11 mouse cellular contexts compared by ENCODE assay signal in the genomic region with DNA sequence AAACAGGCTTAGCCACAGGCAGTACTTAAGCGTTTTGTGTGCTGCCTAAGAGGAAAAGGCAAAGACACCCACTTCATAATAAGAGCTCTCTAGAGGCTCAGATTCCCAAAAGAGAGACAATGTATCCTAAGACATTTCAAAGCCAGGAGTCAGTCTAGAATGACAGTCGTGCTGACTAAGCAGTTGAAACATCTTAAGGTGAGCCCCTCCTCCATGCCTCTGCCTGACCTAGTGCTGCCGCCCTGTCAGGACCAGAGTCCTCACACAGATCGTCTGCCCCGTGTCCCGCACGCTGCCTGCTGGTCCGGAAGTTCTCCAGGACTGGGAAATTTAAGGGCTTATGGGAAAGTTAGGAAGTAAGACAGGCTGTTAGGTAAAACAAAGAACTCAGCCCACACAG. TPM values are rescaled to one million over a fixed set of nuclear protein-coding genes. Genes with fewer than 3 reads are reported as not detected.
DNase-seq lines count a peak whose midpoint lies in the region; ATAC-seq lines count a peak whose summit lies in the region.
"Had no signal": no experiment of that assay in that cellular context is flagged by ENCODE, and none has a peak within 500 bp of the region (broad histone marks: within the 10 kb centered on the region; RNA-seq: fewer than 3 reads in every experiment).

No protein-coding gene starts in this region.

- no peaks in the 10 kb centered on the region; the same call in none of the 2 replicates for H3K4me1 ChIP-seq in hindbrain, embryonic 14.5 days (replicated peaks; ENCODE audit: control insufficient read depth, insufficient read depth, low read length)
- H3K4me1 ChIP-seq in hindbrain, embryonic 12.5 days = peaks cover 28% of the 10 kb centered on the region
- peaks cover 28% of the 10 kb centered on the region for H3K4me1 ChIP-seq in embryonic facial prominence, embryonic 12.5 days
- H3K4me1 ChIP-seq in midbrain, embryonic 15.5 days = peaks cover 38% of the 10 kb centered on the region
- H3K4me1 ChIP-seq: megakaryocyte, embryonic 14.5 days had no signal

- no peak for ATAC-seq in hindbrain, embryonic 14.5 days (ENCODE audit: low FRiP score)
- ATAC-seq in hindbrain, embryonic 12.5 days (ENCODE audit: low FRiP score) = no peak
- ATAC-seq in embryonic facial prominence, embryonic 12.5 days (ENCODE audit: insufficient number of reproducible peaks, insufficient read depth, low FRiP score, low TSS enrichment) = no peak
- no peak for ATAC-seq in midbrain, embryonic 15.5 days (replicated peaks)
- ATAC-seq in erythroblast, adult 5-6 weeks (replicated peaks; ENCODE audit: low FRiP score, poor library complexity, severe bottlenecking) = no peak

- H3K36me3 ChIP-seq in hindbrain, embryonic 14.5 days (replicated peaks; ENCODE audit: control insufficient read depth, insufficient read depth) = no peaks in the 10 kb centered on the region
- no peaks in the 10 kb centered on the region for H3K36me3 ChIP-seq in hindbrain, embryonic 12.5 days
- no peaks in the 10 kb centered on the region for H3K36me3 ChIP-seq in embryonic facial prominence, embryonic 12.5 days
- H3K36me3 ChIP-seq in midbrain, embryonic 15.5 days (replicated peaks) = no peaks in the 10 kb centered on the region

- DNase-seq in hindbrain, embryonic 14.5 days (ENCODE audit: low spot score) = no peak
- DNase-seq in MN1 (ENCODE audit: low spot score) = peak; percentile 52
- no peak for DNase-seq in spleen, adult 12 weeks (ENCODE audit: low spot score)
- no peak for DNase-seq in cerebellum, adult 11-12 months
- DNase-seq: heart, postnatal 14 days; thymus, postnatal 14 days had no signal

- no peak overlapping the region for H3K27ac ChIP-seq in hindbrain, embryonic 14.5 days
- no peak overlapping the region for H3K27ac ChIP-seq in hindbrain, embryonic 12.5 days
- H3K27ac ChIP-seq in embryonic facial prominence, embryonic 12.5 days = peak overlapping the region; percentile 76
- peak overlapping the region; percentile 22; the same call in 1 of the 2 replicates for H3K27ac ChIP-seq in midbrain, embryonic 15.5 days

- 0 out of 2 replicates have a peak, but pooled peaks cover 4% of the 10 kb centered on the region for H3K27me3 ChIP-seq in hindbrain, embryonic 14.5 days (ENCODE audit: control insufficient read depth, insufficient read depth, low read length)
- peaks cover 12% of the 10 kb centered on the region for H3K27me3 ChIP-seq in hindbrain, embryonic 12.5 days
- peaks cover 5% of the 10 kb centered on the region for H3K27me3 ChIP-seq in embryonic facial prominence, embryonic 12.5 days
- no peaks in the 10 kb centered on the region for H3K27me3 ChIP-seq in midbrain, embryonic 15.5 days (replicated peaks)

- no peaks in the 10 kb centered on the region for H3K9me3 ChIP-seq in hindbrain, embryonic 14.5 days (ENCODE audit: control insufficient read depth, low read length)
- H3K9me3 ChIP-seq in hindbrain, embryonic 12.5 days (replicated peaks) = no peaks in the 10 kb centered on the region
- no peaks in the 10 kb centered on the region for H3K9me3 ChIP-seq in embryonic facial prominence, embryonic 12.5 days
- no peaks in the 10 kb centered on the region for H3K9me3 ChIP-seq in midbrain, embryonic 15.5 days
- H3K9me3 ChIP-seq: megakaryocyte, embryonic 14.5 days had no signal

- no peak overlapping the region for H3K4me3 ChIP-seq in hindbrain, embryonic 14.5 days (replicated peaks; ENCODE audit: low read length)
- no peak overlapping the region for H3K4me3 ChIP-seq in hindbrain, embryonic 12.5 days
- H3K4me3 ChIP-seq in embryonic facial prominence, embryonic 12.5 days = no peak overlapping the region
- H3K4me3 ChIP-seq in midbrain, embryonic 15.5 days = no peak overlapping the region
- H3K4me3 ChIP-seq: megakaryocyte, embryonic 14.5 days had no signal

- 0 out of 2 replicates have a peak overlapping the region, but pooled peaks have one; percentile 11 for H3K4me2 ChIP-seq in hindbrain, embryonic 14.5 days (replicated peaks)
- H3K4me2 ChIP-seq in hindbrain, embryonic 12.5 days (replicated peaks) = no peak overlapping the region
- peak overlapping the region; percentile 30 for H3K4me2 ChIP-seq in embryonic facial prominence, embryonic 12.5 days (replicated peaks)
- H3K4me2 ChIP-seq in midbrain, embryonic 15.5 days = no peak overlapping the region

- H3K9ac ChIP-seq in hindbrain, embryonic 14.5 days = no peak overlapping the region
- H3K9ac ChIP-seq in hindbrain, embryonic 12.5 days = no peak overlapping the region
- H3K9ac ChIP-seq in embryonic facial prominence, embryonic 12.5 days = no peak overlapping the region
- no peak overlapping the region; the same call in 1 of the 2 replicates for H3K9ac ChIP-seq in midbrain, embryonic 15.5 days

- WGBS in hindbrain, embryonic 14.5 days = 3% methylated on average over 8 of the region's 8 CpGs
- WGBS in hindbrain, embryonic 12.5 days = under 1% methylated on average over 8 of the region's 8 CpGs
- under 1% methylated on average over 8 of the region's 8 CpGs for WGBS in embryonic facial prominence, embryonic 12.5 days
- 4% methylated on average over 8 of the region's 8 CpGs for WGBS in midbrain, embryonic 15.5 days

RNA-seq across cellular contexts. Expression of gene Wscd2, which starts 22.4 kb away (rescaled TPM):
- 13.6 and 13.7 TPM in 2 replicates for polyA plus RNA-seq in hindbrain, embryonic 14.5 days (2014; fragmentation: Nextera tagmentation; extraction: Ambion mirVana)
- 13.5 and 14.1 TPM in 2 replicates for polyA plus RNA-seq in hindbrain, embryonic 12.5 days (2016; fragmentation: Nextera tagmentation; extraction: Ambion mirVana)
- 7.1 and 8.3 TPM in 2 replicates for polyA plus RNA-seq in embryonic facial prominence, embryonic 12.5 days (2016; fragmentation: Nextera tagmentation; extraction: Ambion mirVana)
- 16.0 TPM in 2 replicates for polyA plus RNA-seq in midbrain, embryonic 15.5 days (2015; fragmentation: Nextera tagmentation; extraction: Ambion mirVana)
- total RNA-seq in erythroblast, adult 5-6 weeks (2015; ENCODE audit: low replicate concordance) = not detected in 2 replicates
- total RNA-seq in erythroblast, adult 5-6 weeks (2017; ENCODE audit: low replicate concordance) = 0.26 TPM in 1 of 2 replicates, not detected in the other

Comparison
In these comparisons a context has a peak if more than half of its experiments do, and no peak if none do; other contexts are left out.
1. H3K4me2 ChIP-seq: peak in hindbrain, embryonic 14.5 days (single experiment) and embryonic facial prominence, embryonic 12.5 days (single experiment); none in hindbrain, embryonic 12.5 days (single experiment) and midbrain, embryonic 15.5 days (single experiment).
2. H3K27ac ChIP-seq: peak in embryonic facial prominence, embryonic 12.5 days (single experiment) and midbrain, embryonic 15.5 days (single experiment); none in hindbrain, embryonic 14.5 days (single experiment) and hindbrain, embryonic 12.5 days (single experiment).